Mouse (Mus musculus): ENCODE results near the gene Cacna1d. TPM values are rescaled to one million over a fixed set of nuclear protein-coding genes. Genes with fewer than 3 reads are reported as not detected.

Cacna1d gene
- polyA plus RNA-seq, 1 experiment = 1.8 TPM

GRCm38 (mm10) chr14:30292135-30292463, 199.2 kb downstream of the Cacna1d start:
- WGBS = 34% methylated on average over 1 of the region's 1 CpGs
- DNase-seq (ENCODE audit: low read depth, low spot score) = no peak

- no peak for DNase-seq (ENCODE audit: low read depth, low spot score)
- WGBS = 53% methylated on average over 9 of the region's 9 CpGs
Observed at GRCm38 (mm10) chr14:30291389-30292134, 199.7 kb downstream of the Cacna1d start.

GRCm38 (mm10) chr14:30284446-30284845, 206.8 kb downstream of the Cacna1d start:
- WGBS = 54% methylated on average over 10 of the region's 10 CpGs

GRCm38 (mm10) chr14:30284022-30284421, 207.2 kb downstream of the Cacna1d start:
- WGBS = 37% methylated on average over 10 of the region's 10 CpGs
- no peak for DNase-seq (ENCODE audit: low read depth, low spot score)

More at GRCm38 (mm10) chr14:30284446-30284845, 206.8 kb downstream of the Cacna1d start:
- DNase-seq (ENCODE audit: low read depth, low spot score) = no peak

GRCm38 (mm10) chr14:30275572-30275971, 215.7 kb downstream of the Cacna1d start:
- WGBS = 82% methylated on average over 9 of the region's 9 CpGs

GRCm38 (mm10) chr14:30272976-30273375, 218.3 kb downstream of the Cacna1d start:
- DNase-seq (ENCODE audit: low read depth, low spot score) = no peak
- WGBS = 69% methylated on average over 4 of the region's 4 CpGs

More at GRCm38 (mm10) chr14:30275572-30275971, 215.7 kb downstream of the Cacna1d start:
- DNase-seq (ENCODE audit: low read depth, low spot score) = no peak

GRCm38 (mm10) chr14:30272523-30272922, 218.7 kb downstream of the Cacna1d start:
- WGBS = 59% methylated on average over 5 of the region's 5 CpGs
- DNase-seq (ENCODE audit: low read depth, low spot score) = no peak

- 60% methylated on average over 8 of the region's 8 CpGs for WGBS
- DNase-seq (ENCODE audit: low read depth, low spot score) = no peak
Observed at GRCm38 (mm10) chr14:30271856-30272255, 219.4 kb downstream of the Cacna1d start.

- 66% methylated on average over 5 of the region's 5 CpGs for WGBS
- no peak for DNase-seq (ENCODE audit: low read depth, low spot score)
Observed at GRCm38 (mm10) chr14:30270350-30270749, 220.9 kb downstream of the Cacna1d start.

GRCm38 (mm10) chr14:30265728-30266127, 225.5 kb downstream of the Cacna1d start:
- WGBS = 50% methylated on average over 9 of the region's 9 CpGs
- no peak for DNase-seq (ENCODE audit: low read depth, low spot score)

- DNase-seq (ENCODE audit: low read depth, low spot score) = no peak
- 58% methylated on average over 10 of the region's 10 CpGs for WGBS
Observed at GRCm38 (mm10) chr14:30261561-30262251, 229.5 kb downstream of the Cacna1d start.

GRCm38 (mm10) chr14:30257626-30258025, 233.6 kb downstream of the Cacna1d start:
- no peak for DNase-seq (ENCODE audit: low read depth, low spot score)
- 52% methylated on average over 4 of the region's 4 CpGs for WGBS

GRCm38 (mm10) chr14:30256486-30256885, 234.8 kb downstream of the Cacna1d start:
- WGBS = 38% methylated on average over 4 of the region's 4 CpGs
- no peak for DNase-seq (ENCODE audit: low read depth, low spot score)

- DNase-seq (ENCODE audit: low read depth, low spot score) = no peak
- 74% methylated on average over 12 of the region's 12 CpGs for WGBS
Observed at GRCm38 (mm10) chr14:30255701-30256400, 235.4 kb downstream of the Cacna1d start.

- no peak for DNase-seq (ENCODE audit: low read depth, low spot score)
- 60% methylated on average over 4 of the region's 4 CpGs for WGBS
Observed at GRCm38 (mm10) chr14:30254776-30255175, 236.5 kb downstream of the Cacna1d start.

GRCm38 (mm10) chr14:30252824-30253223, 238.4 kb downstream of the Cacna1d start:
- 56% methylated on average over 2 of the region's 2 CpGs for WGBS
- DNase-seq (ENCODE audit: low read depth, low spot score) = no peak

- 88% methylated on average over 5 of the region's 5 CpGs for WGBS
- DNase-seq (ENCODE audit: low read depth, low spot score) = no peak
Observed at GRCm38 (mm10) chr14:30251351-30251750, 239.9 kb downstream of the Cacna1d start.

- 72% methylated on average over 4 of the region's 4 CpGs for WGBS
- no peak for DNase-seq (ENCODE audit: low read depth, low spot score)
Observed at GRCm38 (mm10) chr14:30249591-30249990, 241.7 kb downstream of the Cacna1d start.

- WGBS = 76% methylated on average over 4 of the region's 4 CpGs
- no peak for DNase-seq (ENCODE audit: low read depth, low spot score)
Observed at GRCm38 (mm10) chr14:30248811-30249210, 242.4 kb downstream of the Cacna1d start.

GRCm38 (mm10) chr14:30248121-30248520, 243.1 kb downstream of the Cacna1d start:
- WGBS = 64% methylated on average over 8 of the region's 8 CpGs
- DNase-seq (ENCODE audit: low read depth, low spot score) = no peak
